Mouse (Mus musculus) 3134 (cell line): Measurements from ENCODE around the gene Rufy1.

ENCODE experiments used
- DNase-seq: peaks from one replicate; pipeline ENCODE4 v3.0.0-alpha.2; 2011; ENCODE audit warnings: low spot score; ENCODE audit not compliant: insufficient read length; ENCODE audit errors: extremely low read depth

Gene Rufy1

DNA sequence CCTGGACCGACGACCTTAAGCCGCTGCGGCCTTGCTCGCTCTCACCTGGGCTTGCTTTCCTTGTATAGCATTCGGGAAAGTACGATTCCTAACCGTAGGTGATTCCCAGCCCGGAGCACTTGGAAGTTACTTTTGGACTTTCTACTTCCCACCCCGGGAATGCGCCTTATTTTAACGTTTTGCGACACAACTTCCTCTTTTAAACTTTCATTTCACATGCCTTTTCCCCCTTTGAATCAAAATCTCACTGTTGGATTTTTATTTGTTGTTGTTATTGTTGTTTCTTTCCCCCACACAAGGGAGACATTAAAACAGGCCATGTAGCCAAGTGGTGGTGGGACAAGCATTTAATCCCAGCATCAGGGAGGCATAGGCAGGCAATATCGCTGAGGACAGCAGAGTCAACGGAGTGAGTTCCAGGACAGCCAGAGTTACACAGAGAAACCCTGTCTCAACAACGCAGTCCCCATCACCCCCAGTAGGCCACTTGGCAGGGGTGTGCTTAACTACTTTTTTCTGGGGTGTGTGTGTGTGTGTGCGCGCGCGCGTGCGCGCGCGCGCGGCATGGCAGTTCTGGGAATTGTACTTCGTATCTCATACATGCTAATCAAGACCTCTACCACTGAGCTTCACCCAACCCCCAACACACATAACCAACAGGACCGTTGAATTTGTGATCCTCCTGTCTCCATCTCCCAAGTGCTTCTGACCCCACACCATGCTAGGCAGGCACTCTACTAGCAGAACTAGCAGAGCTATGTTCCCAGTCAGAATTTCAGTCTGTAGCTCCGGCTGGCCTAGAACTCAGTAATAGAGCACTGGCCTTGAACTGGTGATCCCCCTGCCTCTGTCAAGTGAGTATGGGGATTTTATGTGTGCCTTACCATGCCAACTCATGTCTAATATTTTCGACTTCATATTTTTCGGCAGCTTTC, 476 bp upstream of the Rufy1 start:
- DNase-seq = peak; percentile 77

DNA sequence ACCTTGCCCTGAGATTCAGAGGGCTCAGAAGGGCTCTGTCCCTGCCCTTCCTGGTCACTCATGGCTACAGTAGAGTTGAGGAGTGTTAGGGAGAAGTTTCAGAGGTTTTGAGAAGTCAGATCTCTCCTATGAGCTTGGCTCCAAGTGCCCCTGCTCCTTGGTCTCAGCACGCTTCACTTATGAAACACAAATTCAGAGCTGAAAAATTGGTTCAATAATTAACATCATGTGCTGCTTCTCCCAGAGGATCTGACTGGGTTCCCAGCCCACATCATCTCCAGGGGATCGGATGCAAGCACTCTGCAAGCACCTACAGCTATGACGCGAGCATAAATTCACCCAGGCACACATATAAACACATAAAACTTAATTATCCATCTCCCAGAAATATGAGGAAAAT, 4.9 kb downstream of the Rufy1 start:
- no peak for DNase-seq

- DNase-seq = no peak
Observed at GRCm38 (mm10) chr11:50421934-50422780, 8.8 kb downstream of the Rufy1 start.

- DNase-seq = no peak
Observed at GRCm38 (mm10) chr11:50421461-50421860, 9.5 kb downstream of the Rufy1 start.

GRCm38 (mm10) chr11:50417856-50418255, 13.1 kb downstream of the Rufy1 start:
- no peak for DNase-seq

GRCm38 (mm10) chr11:50415563-50416241, 15.2 kb downstream of the Rufy1 start:
- DNase-seq = no peak

- no peak for DNase-seq
Observed at GRCm38 (mm10) chr11:50407235-50407634, 23.7 kb downstream of the Rufy1 start.

GRCm38 (mm10) chr11:50403367-50404014, 27.4 kb downstream of the Rufy1 start:
- DNase-seq = no peak

DNA sequence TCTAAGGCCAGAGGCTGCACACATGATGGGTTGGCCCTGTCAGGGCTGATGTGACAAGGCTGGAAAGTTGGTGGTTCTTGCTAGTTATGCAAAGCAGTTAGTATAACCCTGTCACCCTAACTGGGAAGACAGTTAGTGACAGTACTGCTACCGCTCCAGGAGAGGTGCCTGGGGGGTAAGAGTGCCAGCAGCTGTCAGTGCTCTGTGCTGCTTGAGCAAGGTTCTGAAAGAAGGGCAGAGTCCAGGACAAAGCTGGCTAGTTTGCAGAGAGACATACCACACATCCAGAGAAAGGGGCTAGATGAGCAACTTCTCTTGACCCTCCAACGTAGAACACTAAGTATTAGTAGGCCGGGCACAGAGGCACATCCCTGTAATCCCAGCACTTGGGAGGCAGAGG, 28.4 kb downstream of the Rufy1 start:
- DNase-seq = no peak

- DNase-seq = no peak
Observed at GRCm38 (mm10) chr11:50398803-50399202, 32.1 kb downstream of the Rufy1 start.

DNA sequence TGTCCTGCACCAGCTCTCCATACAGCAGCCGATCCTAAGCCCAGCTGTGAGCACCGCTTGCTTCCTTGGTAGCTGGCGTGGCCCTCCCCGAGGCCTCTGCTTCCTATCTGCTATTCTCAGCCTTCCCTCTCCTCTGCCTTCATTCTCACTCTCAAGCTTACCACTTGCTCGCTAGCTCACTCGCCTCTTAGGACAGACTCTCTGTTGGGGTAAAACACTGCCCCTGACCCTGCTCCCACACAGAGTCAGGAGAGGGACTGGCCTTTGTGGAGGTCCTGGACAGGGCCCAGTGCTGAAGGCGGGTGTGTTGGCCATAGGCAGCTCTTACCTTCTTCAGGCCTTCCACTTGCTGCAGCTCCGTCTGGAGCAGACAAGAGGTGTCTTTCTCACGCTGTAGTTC, 33.6 kb downstream of the Rufy1 start:
- DNase-seq = no peak

DNA sequence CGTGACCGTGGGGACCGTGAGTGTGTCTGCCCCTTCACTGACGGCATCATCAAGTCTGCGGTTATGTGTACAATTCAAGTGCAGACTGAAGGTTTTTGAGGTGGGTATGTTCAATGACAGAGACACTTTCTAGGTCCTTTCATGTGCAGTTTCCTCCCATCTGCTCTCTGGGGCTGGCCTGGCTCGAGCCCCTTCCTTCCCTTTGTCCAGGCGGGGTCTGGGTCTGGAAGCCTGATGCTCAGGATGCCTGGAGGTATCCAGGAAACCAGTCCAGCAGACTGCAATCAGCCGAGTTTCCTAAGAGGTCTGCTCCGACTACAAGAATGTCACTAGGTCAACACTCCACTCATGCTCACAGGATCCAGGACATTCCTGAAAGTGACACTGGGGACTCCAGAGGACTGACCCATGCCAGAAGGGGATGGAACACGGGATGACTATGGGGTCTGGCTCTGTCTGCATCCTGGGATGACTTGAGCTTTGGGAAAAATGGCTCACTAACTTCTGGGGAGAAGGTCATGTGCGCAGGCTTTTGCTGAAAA, 34.1 kb downstream of the Rufy1 start:
- no peak for DNase-seq

DNA sequence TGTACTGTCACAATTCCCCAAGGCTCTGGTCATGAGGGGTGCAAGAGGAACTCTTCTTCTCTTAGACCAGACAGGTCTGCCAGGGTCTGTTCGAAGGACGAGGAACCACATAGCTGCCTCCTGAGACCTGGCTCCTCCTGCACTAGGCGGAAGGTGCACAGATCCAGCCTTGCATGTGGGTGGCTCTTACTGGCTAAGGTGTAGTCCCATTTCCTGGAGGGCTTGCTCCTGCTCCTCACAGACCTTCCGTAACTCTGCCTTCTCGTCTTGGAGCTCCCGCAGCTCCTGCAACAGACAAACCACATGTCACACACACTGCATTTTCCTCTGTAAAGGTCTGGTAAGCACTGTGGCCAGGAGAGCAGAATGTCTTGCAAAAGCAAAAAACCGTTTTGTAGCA, 36.2 kb downstream of the Rufy1 start:
- no peak for DNase-seq

GRCm38 (mm10) chr11:50393306-50393705, 37.6 kb downstream of the Rufy1 start:
- DNase-seq = no peak

DNA sequence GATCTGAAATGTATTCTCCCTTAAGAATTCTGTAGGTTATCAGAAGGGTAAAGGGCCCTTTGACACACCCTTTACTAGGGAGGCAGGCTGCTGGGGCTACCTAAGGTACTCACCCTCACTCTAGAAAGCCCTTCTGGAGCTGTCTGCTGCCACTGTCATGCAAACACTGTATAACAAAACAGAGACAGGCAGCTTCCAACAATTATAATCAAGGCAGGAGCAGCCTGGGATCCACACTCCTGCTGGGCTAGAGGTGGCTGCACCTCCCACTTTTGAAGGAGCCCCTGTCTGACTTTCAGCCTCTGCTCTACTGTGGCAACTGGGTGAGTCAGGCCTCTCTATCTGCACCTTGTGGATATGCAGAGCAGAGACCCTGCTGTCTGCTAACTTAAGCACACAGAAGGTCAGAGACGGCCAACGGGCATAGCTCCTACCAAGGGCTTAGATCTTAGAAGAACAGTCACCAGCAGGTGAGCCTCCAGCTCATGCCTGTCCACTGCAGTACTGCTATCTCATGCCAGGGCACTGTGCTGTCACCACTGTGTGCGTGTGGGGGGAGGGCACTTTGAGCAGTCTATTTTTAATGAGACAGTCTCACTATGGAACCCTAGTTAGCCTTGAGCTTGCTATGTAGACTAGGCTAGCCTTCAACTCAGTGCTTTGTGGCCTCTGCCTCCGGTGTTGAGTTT, 39.5 kb downstream of the Rufy1 start:
- DNase-seq = no peak

DNA sequence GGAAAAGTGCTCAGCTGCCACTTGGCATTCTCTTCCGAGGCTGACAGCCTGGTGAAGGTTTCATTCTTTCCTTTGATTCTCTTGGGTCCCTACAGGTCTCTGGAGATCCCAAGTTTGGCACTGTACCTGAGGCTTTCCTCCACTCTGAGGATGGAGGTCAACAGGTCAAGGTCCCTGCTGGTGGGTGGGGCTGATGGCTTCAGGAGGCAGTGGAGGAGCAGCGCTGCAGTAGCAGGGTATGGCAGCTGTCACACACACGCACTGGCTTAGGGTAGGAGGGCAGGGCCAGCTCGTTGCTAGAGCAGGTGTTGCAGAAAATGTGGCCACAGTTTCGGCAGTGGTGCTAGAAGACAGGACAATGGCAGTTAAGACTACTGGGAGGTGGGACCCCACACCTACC, 41.3 kb downstream of the Rufy1 start:
- DNase-seq = no peak

DNA sequence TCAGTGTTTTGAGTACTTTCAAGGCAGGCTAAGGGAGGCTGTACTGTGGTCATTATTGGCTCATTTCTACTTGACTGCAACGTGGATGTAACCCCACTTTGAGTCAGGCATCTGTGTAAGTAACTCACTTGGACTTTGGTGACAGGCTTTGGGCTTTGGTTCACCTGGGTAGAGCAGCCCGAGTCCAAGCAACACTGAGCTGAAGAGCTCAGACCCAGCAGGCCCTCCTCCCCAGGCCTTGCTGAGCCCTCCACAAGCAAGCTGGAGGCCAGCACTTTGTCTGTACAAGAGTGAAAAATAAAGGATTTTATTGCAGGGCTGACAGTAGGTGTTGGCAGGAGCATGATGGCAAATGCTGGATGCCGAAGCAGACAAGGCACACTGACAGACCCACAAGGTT, 41.9 kb downstream of the Rufy1 start:
- no peak for DNase-seq

DNA sequence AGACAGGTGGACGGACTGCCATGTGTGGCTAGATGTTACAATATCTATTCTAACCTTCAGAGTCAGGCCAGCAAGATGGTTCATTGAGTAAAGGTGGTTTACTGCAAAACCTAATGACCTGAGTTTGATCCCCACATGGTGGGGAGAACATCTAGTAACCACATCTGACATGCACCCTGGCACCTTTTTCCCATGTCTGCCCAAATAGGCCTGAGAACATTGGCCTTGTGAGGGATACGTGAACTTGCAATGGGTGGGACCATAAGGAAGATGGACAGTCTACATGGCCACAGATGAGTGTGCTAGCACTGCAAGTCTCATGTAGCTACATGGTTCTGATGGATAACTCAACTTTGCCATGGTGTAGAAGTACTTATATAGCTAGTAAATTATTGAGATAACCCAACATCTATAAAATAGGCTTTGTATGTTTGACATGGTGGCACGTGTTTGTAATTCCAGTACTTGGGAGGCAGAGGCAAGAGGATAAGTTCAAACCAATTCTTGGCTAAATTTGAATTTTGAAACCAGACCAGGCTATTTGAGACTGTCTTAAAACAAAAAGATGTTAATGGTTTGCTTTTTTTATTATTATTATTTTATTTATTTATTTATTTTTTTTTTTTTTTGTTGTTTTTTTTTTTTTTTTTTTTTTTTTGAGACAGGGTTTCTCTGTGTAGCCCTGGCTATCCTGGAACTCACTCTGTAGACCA, 42.6 kb downstream of the Rufy1 start:
- no peak for DNase-seq

- no peak for DNase-seq
Observed at GRCm38 (mm10) chr11:50387697-50388096, 43.2 kb downstream of the Rufy1 start.
